Mouse (Mus musculus): ENCODE measurements around the gene Kcnd3.

Gene Kcnd3

GRCm38 (mm10) chr3:105590056-105590672 lies 138.0 kb downstream of the Kcnd3 start:
- DNase-seq (ENCODE audit: low read depth): no peak

- no peak for DNase-seq (ENCODE audit: low read depth)
Measured at GRCm38 (mm10) chr3:105591766-105592165, 139.6 kb downstream of the Kcnd3 start.

GRCm38 (mm10) chr3:105592246-105592645 lies 140.1 kb downstream of the Kcnd3 start:
- no peak for DNase-seq (ENCODE audit: low read depth)

GRCm38 (mm10) chr3:105600483-105600882 lies 148.4 kb downstream of the Kcnd3 start:
- no peak for DNase-seq (ENCODE audit: low read depth)

GRCm38 (mm10) chr3:105602966-105603365 lies 150.8 kb downstream of the Kcnd3 start:
- no peak for DNase-seq (ENCODE audit: low read depth)

GRCm38 (mm10) chr3:105605726-105606125 lies 153.6 kb downstream of the Kcnd3 start:
- DNase-seq (ENCODE audit: low read depth): no peak

- no peak for DNase-seq (ENCODE audit: low read depth)
Measured at GRCm38 (mm10) chr3:105608857-105609256, 156.7 kb downstream of the Kcnd3 start.

GRCm38 (mm10) chr3:105611531-105612422 lies 159.6 kb downstream of the Kcnd3 start:
- DNase-seq (ENCODE audit: low read depth): no peak

- no peak for DNase-seq (ENCODE audit: low read depth)
Measured at GRCm38 (mm10) chr3:105612423-105612814, 160.3 kb downstream of the Kcnd3 start.

- DNase-seq (ENCODE audit: low read depth): no peak
Measured at GRCm38 (mm10) chr3:105616861-105617743, 165.0 kb downstream of the Kcnd3 start.

GRCm38 (mm10) chr3:105621154-105621553 lies 169.0 kb downstream of the Kcnd3 start:
- no peak for DNase-seq (ENCODE audit: low read depth)

GRCm38 (mm10) chr3:105623137-105623536 lies 171.0 kb downstream of the Kcnd3 start:
- no peak for DNase-seq (ENCODE audit: low read depth)

- no peak for DNase-seq (ENCODE audit: low read depth)
Measured at GRCm38 (mm10) chr3:105625961-105626360, 173.8 kb downstream of the Kcnd3 start.

- no peak for DNase-seq (ENCODE audit: low read depth)
Measured at GRCm38 (mm10) chr3:105627258-105627657, 175.1 kb downstream of the Kcnd3 start.

GRCm38 (mm10) chr3:105632296-105632695 lies 180.2 kb downstream of the Kcnd3 start:
- DNase-seq (ENCODE audit: low read depth): no peak

GRCm38 (mm10) chr3:105633021-105633420 lies 180.9 kb downstream of the Kcnd3 start:
- DNase-seq (ENCODE audit: low read depth): no peak

GRCm38 (mm10) chr3:105642186-105642585 lies 190.1 kb downstream of the Kcnd3 start:
- DNase-seq (ENCODE audit: low read depth): no peak

GRCm38 (mm10) chr3:105643566-105643965 lies 191.4 kb downstream of the Kcnd3 start:
- DNase-seq (ENCODE audit: low read depth): no peak

GRCm38 (mm10) chr3:105648889-105649567 lies 196.9 kb downstream of the Kcnd3 start:
- DNase-seq (ENCODE audit: low read depth): no peak

- peak; percentile 19 for DNase-seq (ENCODE audit: low read depth)
Measured at GRCm38 (mm10) chr3:105653544-105654380, 201.6 kb downstream of the Kcnd3 start.

Data from fibroblast of lung, adult 2 months (primary cell).